Mouse (Mus musculus) myocyte (in vitro differentiated cells): Measurements from ENCODE around the gene Tbc1d9.

Experiments used
- MYOG ChIP-seq, 3 experiments: IDR thresholded peaks; one replicate each; pipeline ENCODE4 v1.6.1; 2011; ENCODE audit warnings: control low read depth in 2 of 3, low read depth in 2 of 3, mild to moderate bottlenecking in 2 of 3; ENCODE audit not compliant: insufficient read length in 2 of 3, control insufficient read depth in 1 of 3, insufficient read depth in 1 of 3
- POLR2A ChIP-seq: IDR thresholded peaks from one replicate; pipeline ENCODE4 v1.6.1; 2011; ENCODE audit warnings: low read depth, mild to moderate bottlenecking, control low read depth, moderate library complexity; ENCODE audit not compliant: insufficient read length
- USF1 ChIP-seq: IDR thresholded peaks from one replicate; pipeline ENCODE4 v1.6.1; 2011; ENCODE audit warnings: low read depth, mild to moderate bottlenecking, control low read depth, moderate library complexity

DNA sequence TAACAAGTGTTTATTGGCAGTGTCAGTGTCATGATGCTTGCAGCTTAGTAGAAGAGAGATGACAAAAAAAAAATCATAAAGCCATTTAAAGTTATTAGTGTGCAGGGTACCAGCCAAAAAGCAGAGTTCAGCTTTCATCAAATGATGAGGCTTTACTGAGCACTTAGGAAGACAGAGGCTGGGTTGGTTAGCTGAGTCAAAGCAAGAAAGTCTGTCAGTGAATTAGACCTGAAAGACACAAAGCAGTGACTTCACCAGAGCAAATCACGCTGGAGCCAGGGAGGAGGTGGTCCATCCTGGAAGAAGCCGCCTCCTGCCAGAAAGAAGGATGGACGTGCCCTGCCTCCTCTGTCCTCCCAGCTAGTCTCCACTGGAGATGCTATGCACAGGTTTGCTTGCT lies 2.8 kb downstream of the Tbc1d9 start:
- TF ChIP-seq POLR2A (no peak), USF1 (no peak), MYOG (IDR thresholded peaks at IDR 0.05; ENCODE audit: control insufficient read depth in 1 of 3, insufficient read depth in 1 of 3, insufficient read length in 2 of 3, low read depth in 2 of 3) (no peak)
